Comparison of ENCODE assay signal across 38 mouse cellular contexts in genomic region chr9:108982498-108982897, GRCm38 (mm10). TPM values are rescaled to one million over a fixed set of nuclear protein-coding genes. Genes with fewer than 3 reads are reported as not detected.
DNase-seq lines count a peak whose midpoint lies in the region; ATAC-seq and TF ChIP-seq lines count a peak whose summit lies in the region.
"Had no signal": no experiment of that assay in that cellular context is flagged by ENCODE, and none has a peak within 500 bp of the region (broad histone marks: within the 10 kb centered on the region; RNA-seq: fewer than 3 reads in every experiment).

No protein-coding gene starts in this region.

- peak overlapping the region; percentile 49 for H3K4me2 ChIP-seq in myocyte (ENCODE audit: low read depth)
- no peak overlapping the region for H3K4me2 ChIP-seq in hindbrain, embryonic 12.5 days (replicated peaks)
- H3K4me2 ChIP-seq: forebrain, embryonic 13.5 days; heart, embryonic 13.5 days; hindbrain, embryonic 15.5 days; limb, embryonic 12.5 days; lung, embryonic 14.5 days; midbrain, embryonic 15.5 days had no signal

- no peaks in the 10 kb centered on the region for H3K9me3 ChIP-seq in MEL (replicated peaks; ENCODE audit: insufficient read depth, low read length)
- H3K9me3 ChIP-seq in hindbrain, embryonic 12.5 days (replicated peaks) = no peaks in the 10 kb centered on the region
- H3K9me3 ChIP-seq: forebrain, embryonic 13.5 days; heart, embryonic 13.5 days; hindbrain, embryonic 15.5 days; limb, embryonic 12.5 days; midbrain, embryonic 10.5 days; midbrain, embryonic 15.5 days had no signal

- no peak overlapping the region for H3K27ac ChIP-seq in MEL (ENCODE audit: control insufficient read depth, low read depth, low read length)
- no peak overlapping the region for H3K27ac ChIP-seq in hindbrain, embryonic 12.5 days
- H3K27ac ChIP-seq: forebrain, embryonic 13.5 days; heart, embryonic 13.5 days; hindbrain, embryonic 15.5 days; kidney, postnatal 0 days; limb, embryonic 12.5 days; midbrain, embryonic 10.5 days; midbrain, embryonic 15.5 days had no signal

- 0 out of 4 replicates have a peak overlapping the region, but pooled peaks of 1 of the 2 experiments have one; percentile 60 for H3K4me3 ChIP-seq in MEL (ENCODE audit: control insufficient read depth in 1 of 2, insufficient read depth in 1 of 2, low read depth in 2 of 2, low read length in 2 of 2)
- no peak overlapping the region for H3K4me3 ChIP-seq in myocyte
- no peak overlapping the region for H3K4me3 ChIP-seq in hindbrain, embryonic 12.5 days
- H3K4me3 ChIP-seq: forebrain, embryonic 13.5 days; heart, embryonic 13.5 days; hindbrain, embryonic 15.5 days; limb, embryonic 12.5 days; midbrain, embryonic 10.5 days; midbrain, embryonic 15.5 days had no signal

- peak; percentile 86 to 87 for DNase-seq in adrenal gland, adult (ENCODE audit: inconsistent age in 2 of 2, low spot score in 1 of 2)
- DNase-seq in adrenal gland, postnatal 4 days (ENCODE audit: low spot score in 2 of 2) = no peak
- peak; percentile 20 for DNase-seq in MEL (ENCODE audit: low read depth, low spot score)
- DNase-seq in adrenal gland, postnatal 10 days = peak; percentile 50
- DNase-seq in left cerebral cortex, adult 9 months (ENCODE audit: low spot score in 2 of 2) = no peak
- DNase-seq in lung, postnatal 25 days (ENCODE audit: low spot score) = no peak
- DNase-seq: cerebellum, adult 8-10 months; cerebellum, postnatal 36 days; gastrocnemius, postnatal 10 days; heart, postnatal 10 days; kidney, adult 18-20 months; layer of hippocampus, adult 9-11 months; lung, embryonic 14.5 days; lung, postnatal 14 days; right cerebral cortex, adult 18-20 months; spleen, adult 18-20 months; thymus, postnatal 14 days had no signal

- TF ChIP-seq EP300 in MEL (IDR thresholded peaks at IDR 0.05; ENCODE audit: low read depth in 1 of 2, low read length in 2 of 2) = no peak

- no peaks in the 10 kb centered on the region for H3K36me3 ChIP-seq in MEL (ENCODE audit: control insufficient read depth in 1 of 2, insufficient read depth in 2 of 2, low read length in 2 of 2)
- H3K36me3 ChIP-seq in myocyte (ENCODE audit: control insufficient read depth, insufficient read depth) = no peaks in the 10 kb centered on the region
- no peaks in the 10 kb centered on the region for H3K36me3 ChIP-seq in hindbrain, embryonic 12.5 days
- H3K36me3 ChIP-seq: heart, embryonic 13.5 days; hindbrain, embryonic 15.5 days; limb, embryonic 12.5 days; midbrain, embryonic 10.5 days; midbrain, embryonic 15.5 days had no signal

- TF ChIP-seq POLR2A in MEL (IDR thresholded peaks at IDR 0.05; ENCODE audit: control insufficient read depth in 1 of 2, insufficient read depth in 1 of 2, low read depth in 1 of 2, low read length in 2 of 2, poor library complexity in 1 of 2) (no peak), myocyte (IDR thresholded peaks at IDR 0.05; ENCODE audit: insufficient read length, low read depth) (no peak)

- H3K79me2 ChIP-seq in MEL (ENCODE audit: control insufficient read depth, insufficient read depth, low read length, poor library complexity) (no peaks in the 10 kb centered on the region), myocyte (ENCODE audit: control insufficient read depth, insufficient read depth) (no peaks in the 10 kb centered on the region)

- H3K9ac ChIP-seq in MEL (ENCODE audit: control insufficient read depth, low read depth, low read length, poor library complexity, severe bottlenecking) = no peak overlapping the region
- no peak overlapping the region for H3K9ac ChIP-seq in hindbrain, embryonic 12.5 days
- H3K9ac ChIP-seq: forebrain, embryonic 13.5 days; heart, embryonic 13.5 days; hindbrain, embryonic 15.5 days; limb, embryonic 12.5 days; lung, embryonic 14.5 days; midbrain, embryonic 15.5 days had no signal

- H3K27me3 ChIP-seq in MEL (ENCODE audit: control insufficient read depth in 1 of 2, insufficient read depth in 2 of 2, low read length in 2 of 2) = no peaks in the 10 kb centered on the region
- no peaks in the 10 kb centered on the region for H3K27me3 ChIP-seq in myocyte (ENCODE audit: control insufficient read depth, insufficient read depth, insufficient read length)
- no peaks in the 10 kb centered on the region for H3K27me3 ChIP-seq in hindbrain, embryonic 12.5 days
- H3K27me3 ChIP-seq: forebrain, embryonic 13.5 days; heart, embryonic 13.5 days; hindbrain, embryonic 15.5 days; limb, embryonic 12.5 days; midbrain, embryonic 15.5 days; Patski had no signal

- ATAC-seq in hindbrain, embryonic 12.5 days (ENCODE audit: low FRiP score) = no peak
- ATAC-seq: CD4-positive, CD25-positive, alpha-beta regulatory T cell, adult 4 months; forebrain, embryonic 13.5 days; inflammation-experienced regulatory T-cells, adult 6 months; midbrain, embryonic 15.5 days; Patski had no signal

- TF ChIP-seq CTCF in MEL (IDR thresholded peaks at IDR 0.05 in 2 of 3, conservative IDR thresholded peaks at IDR 0.05 in 1 of 3; ENCODE audit: control insufficient read depth in 1 of 3, insufficient read depth in 1 of 3, low read depth in 2 of 3, low read length in 3 of 3, poor library complexity in 1 of 3, severe bottlenecking in 1 of 3) = no peak

- H3K4me1 ChIP-seq in MEL (ENCODE audit: control insufficient read depth in 1 of 2, insufficient read depth in 2 of 2, low read length in 2 of 2) = peaks cover 3 to 14% of the 10 kb centered on the region in 2 experiments; a peak in 2 of 4 replicates
- H3K4me1 ChIP-seq in hindbrain, embryonic 12.5 days = no peaks in the 10 kb centered on the region
- H3K4me1 ChIP-seq: forebrain, embryonic 13.5 days; heart, embryonic 13.5 days; hindbrain, embryonic 15.5 days; midbrain, embryonic 15.5 days had no signal

- H3ac ChIP-seq in myocyte (ENCODE audit: control insufficient read depth, insufficient read length) = no peak overlapping the region

- no peak for TF ChIP-seq RAD21 in MEL (IDR thresholded peaks at IDR 0.05; ENCODE audit: low read depth, low read length)

- 89% methylated on average over 8 of the region's 8 CpGs for WGBS in hindbrain, embryonic 12.5 days

TF ChIP-seq in MEL, 35 proteins besides CTCF, POLR2A, EP300 and RAD21 (continues in another document):
- TF ChIP-seq ZMIZ1 (IDR thresholded peaks at IDR 0.05; ENCODE audit: low read depth, low read length) = no peak
- TF ChIP-seq SMC3 (IDR thresholded peaks at IDR 0.05; ENCODE audit: low read depth, low read length) = no peak
- no peak for TF ChIP-seq NELFE (IDR thresholded peaks at IDR 0.05; ENCODE audit: low read depth, low read length)
- TF ChIP-seq MXI1 (IDR thresholded peaks at IDR 0.05; ENCODE audit: low read depth, low read length) = no peak
- TF ChIP-seq E2F4 (IDR thresholded peaks at IDR 0.05; ENCODE audit: borderline replicate concordance, low read depth, low read length) = no peak
- TF ChIP-seq MYB (IDR thresholded peaks at IDR 0.05; ENCODE audit: low read depth, low read length) = no peak

TF ChIP-seq in myocyte, 11 proteins besides CTCF, POLR2A, EP300 and RAD21:
- TF ChIP-seq TCF3 (IDR thresholded peaks at IDR 0.05; ENCODE audit: insufficient read length, low read depth) (no peak), TCF12 (IDR thresholded peaks at IDR 0.05; ENCODE audit: insufficient read depth, poor library complexity, severe bottlenecking) (no peak), REST (IDR thresholded peaks at IDR 0.05; ENCODE audit: insufficient read depth, insufficient read length) (no peak)

RNA-seq across cellular contexts. Expression of gene Ucn2, which starts 3.3 kb away (rescaled TPM):
- total RNA-seq in adrenal gland, postnatal 4 days (2021) = 1 to 10 TPM in 1 of 2 experiments, under 1 TPM in 1; 0.78 to 1.6 TPM
- total RNA-seq in MEL (2012; rRNA removed) = 0.12 TPM in 1 of 2 replicates, not detected in the other
- under 1 TPM in 1 of 2 experiments, not detected in 1; 0.19 TPM for polyA plus RNA-seq in MEL (2012; ENCODE audit: insufficient read depth in 1 of 2, insufficient read length in 2 of 2, low read depth in 1 of 2, low replicate concordance in 2 of 2, missing spikeins in 1 of 2)
- under 1 TPM; 0.33 to 0.39 TPM for total RNA-seq in adrenal gland, postnatal 10 days (2021)
- 0.17 TPM for polyA plus RNA-seq in myocyte (2012; fragmentation: generic; extraction: Trizol)
- not detected in 2 replicates for polyA plus RNA-seq in hindbrain, embryonic 12.5 days (2016; fragmentation: Nextera tagmentation; extraction: Ambion mirVana)
- total RNA-seq: heart, adult 8-10 months; heart, postnatal 10 days; hematopoietic stem cell, adult 5-6 weeks; left cerebral cortex, adult 18-20 months; left cerebral cortex, postnatal 25 days; liver, adult 2 months; megakaryocyte progenitor cell, adult 5-6 weeks; neutrophil, adult 5-6 weeks had no signal
- polyA plus RNA-seq: CD4-positive, CD25-positive, alpha-beta regulatory T cell, adult 4 months; embryonic facial prominence, embryonic 11.5 days; forebrain, embryonic 13.5 days; heart, embryonic 13.5 days; hindbrain, embryonic 15.5 days; inflammation-experienced regulatory T-cells, adult 6 months; kidney, postnatal 0 days; limb, embryonic 12.5 days; liver, adult 2 months; lung, embryonic 14.5 days; midbrain, embryonic 10.5 days; midbrain, embryonic 15.5 days; neural tube, embryonic 11.5 days had no signal

RNA-seq across cellular contexts. Expression of gene Pfkfb4, which starts 9.1 kb away (rescaled TPM):
- 1 to 10 TPM; 5.3 to 9.1 TPM for total RNA-seq in adrenal gland, postnatal 4 days (2021)
- total RNA-seq in MEL (2012; rRNA removed) = 3.2 and 5.1 TPM in 2 replicates
- 1 to 10 TPM in 1 of 2 experiments, not detected in 1; 6.4 TPM for polyA plus RNA-seq in MEL (2012; ENCODE audit: insufficient read depth in 1 of 2, insufficient read length in 2 of 2, low read depth in 1 of 2, low replicate concordance in 2 of 2, missing spikeins in 1 of 2)
- total RNA-seq in adrenal gland, postnatal 10 days (2021) = 1 to 10 TPM; 3.2 to 8.1 TPM
- polyA plus RNA-seq in myocyte (2012; fragmentation: generic; extraction: Trizol) = 4.4 TPM
- 20.1 and 24.0 TPM in 2 replicates for polyA plus RNA-seq in hindbrain, embryonic 12.5 days (2016; fragmentation: Nextera tagmentation; extraction: Ambion mirVana)

RNA-seq across cellular contexts. Expression of gene Col7a1, which starts 29.1 kb away (rescaled TPM):
- 1 to 10 TPM; 9.0 to 9.5 TPM for total RNA-seq in adrenal gland, postnatal 4 days (2021)
- total RNA-seq in MEL (2012; rRNA removed) = 0.78 and 1.2 TPM in 2 replicates
- 1 to 10 TPM in 1 of 2 experiments, not detected in 1; 2.6 TPM for polyA plus RNA-seq in MEL (2012; ENCODE audit: insufficient read depth in 1 of 2, insufficient read length in 2 of 2, low read depth in 1 of 2, low replicate concordance in 2 of 2, missing spikeins in 1 of 2)
- 1 to 10 TPM; 3.7 TPM for total RNA-seq in adrenal gland, postnatal 10 days (2021)
- 8.4 TPM for polyA plus RNA-seq in myocyte (2012; fragmentation: generic; extraction: Trizol)
- 3.1 and 3.9 TPM in 2 replicates for polyA plus RNA-seq in hindbrain, embryonic 12.5 days (2016; fragmentation: Nextera tagmentation; extraction: Ambion mirVana)
- total RNA-seq: hematopoietic stem cell, adult 5-6 weeks had no signal
- polyA plus RNA-seq: CD4-positive, CD25-positive, alpha-beta regulatory T cell, adult 4 months had no signal

RNA-seq across cellular contexts. Expression of gene Uqcrc1, which starts 46.1 kb away (rescaled TPM):
- 100 to 1,000 TPM; 475 to 524 TPM for total RNA-seq in adrenal gland, postnatal 4 days (2021)
- 427 and 428 TPM in 2 replicates for total RNA-seq in MEL (2012; rRNA removed)
- polyA plus RNA-seq in MEL (2012; ENCODE audit: insufficient read depth in 1 of 2, insufficient read length in 2 of 2, low read depth in 1 of 2, low replicate concordance in 2 of 2, missing spikeins in 1 of 2) (100 to 1,000 TPM in 1 of 2 experiments, not detected in 1; 494 TPM), myocyte (2012; fragmentation: generic; extraction: Trizol) (468 TPM)
- 1,000 to 10,000 TPM; 1,423 to 1,562 TPM for total RNA-seq in adrenal gland, postnatal 10 days (2021)
- 346 and 367 TPM in 2 replicates for polyA plus RNA-seq in hindbrain, embryonic 12.5 days (2016; fragmentation: Nextera tagmentation; extraction: Ambion mirVana)

RNA-seq across cellular contexts. Expression of gene Shisa5, which starts 55.9 kb away (rescaled TPM):
- total RNA-seq in adrenal gland, postnatal 4 days (2021) = 100 to 1,000 TPM; 113 to 115 TPM
- total RNA-seq in MEL (2012; rRNA removed) = 38.3 and 41.0 TPM in 2 replicates
- polyA plus RNA-seq in MEL (2012; ENCODE audit: insufficient read depth in 1 of 2, insufficient read length in 2 of 2, low read depth in 1 of 2, low replicate concordance in 2 of 2, missing spikeins in 1 of 2) (10 to 100 TPM in 1 of 2 experiments, not detected in 1; 71.7 TPM), myocyte (2012; fragmentation: generic; extraction: Trizol) (82.8 TPM)
- total RNA-seq in adrenal gland, postnatal 10 days (2021) = 100 to 1,000 TPM; 107 to 113 TPM
- 52.3 and 56.6 TPM in 2 replicates for polyA plus RNA-seq in hindbrain, embryonic 12.5 days (2016; fragmentation: Nextera tagmentation; extraction: Ambion mirVana)

Comparison
In these comparisons a context has a peak if more than half of its experiments do, and no peak if none do; other contexts are left out.
1. DNase-seq: peak in adrenal gland, adult (2 of 2), MEL (single experiment) and adrenal gland, postnatal 10 days (single experiment); none in adrenal gland, postnatal 4 days (0 of 2), left cerebral cortex, adult 9 months (0 of 2) and lung, postnatal 25 days (single experiment).